Mouse (Mus musculus) testis, adult 2 months (tissue): ENCODE results near the gene Ltn1.

ENCODE experiments used
- CTCF ChIP-seq: fragments of 200-500 bp; IDR thresholded peaks from 2 replicates; pipeline ENCODE4 v1.5.1; 2012; ENCODE audit warnings: low read depth, mild to moderate bottlenecking, inconsistent platforms, low read length, moderate library complexity; ENCODE audit not compliant: control insufficient read depth, insufficient read depth, insufficient replicate concordance
- POLR2A ChIP-seq: fragments of 200-500 bp; IDR thresholded peaks from 2 replicates; pipeline ENCODE4 v1.6.1; 2012; ENCODE audit warnings: low read depth, mild to moderate bottlenecking, inconsistent platforms, low read length, moderate library complexity; ENCODE audit not compliant: control insufficient read depth

DNA sequence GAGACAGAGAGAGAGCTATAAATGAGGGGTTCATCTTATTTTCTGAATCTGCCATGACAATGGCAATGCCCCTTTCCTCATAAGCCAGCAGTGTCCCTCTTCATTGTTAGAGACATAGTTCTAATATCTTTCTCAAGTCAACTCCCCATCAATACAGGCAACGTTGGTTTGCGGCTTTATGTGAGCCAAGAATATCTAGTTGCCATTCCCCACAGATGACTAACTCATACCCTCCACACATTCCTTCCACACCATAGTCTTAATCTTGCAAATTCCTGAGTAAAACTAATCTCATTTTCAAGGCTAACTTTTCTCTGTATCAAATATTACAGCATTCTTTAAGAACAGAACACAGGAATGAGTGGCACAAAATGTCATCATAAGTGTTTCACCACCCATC lies 49.4 kb downstream of the Ltn1 start:
- TF ChIP-seq POLR2A, result no peak
- no peak for TF ChIP-seq CTCF
